Mouse (Mus musculus) ES-E14 (cell line): ENCODE results near the gene Jsrp1.

ENCODE experiments used
- CHD2 ChIP-seq: IDR thresholded peaks from 2 replicates; pipeline ENCODE4 v1.6.1; 2014; ENCODE audit warnings: mild to moderate bottlenecking, low read depth, low read length, inconsistent platforms
- HCFC1 ChIP-seq: IDR thresholded peaks from 2 replicates; pipeline ENCODE4 v1.6.1; 2012; ENCODE audit warnings: low read length, inconsistent platforms, borderline replicate concordance; ENCODE audit not compliant: insufficient read depth
- ZC3H11A ChIP-seq: IDR thresholded peaks from 2 replicates; pipeline ENCODE4 v1.6.1; 2012; ENCODE audit warnings: low read depth, mild to moderate bottlenecking, inconsistent platforms, low read length, borderline replicate concordance

- TF ChIP-seq HCFC1 (no peak), CHD2 (no peak), ZC3H11A (no peak)
These were observed 33.7 kb downstream of the Jsrp1 start for GRCm38 (mm10) chr10:80779565-80779964.
